In the genomic region with DNA sequence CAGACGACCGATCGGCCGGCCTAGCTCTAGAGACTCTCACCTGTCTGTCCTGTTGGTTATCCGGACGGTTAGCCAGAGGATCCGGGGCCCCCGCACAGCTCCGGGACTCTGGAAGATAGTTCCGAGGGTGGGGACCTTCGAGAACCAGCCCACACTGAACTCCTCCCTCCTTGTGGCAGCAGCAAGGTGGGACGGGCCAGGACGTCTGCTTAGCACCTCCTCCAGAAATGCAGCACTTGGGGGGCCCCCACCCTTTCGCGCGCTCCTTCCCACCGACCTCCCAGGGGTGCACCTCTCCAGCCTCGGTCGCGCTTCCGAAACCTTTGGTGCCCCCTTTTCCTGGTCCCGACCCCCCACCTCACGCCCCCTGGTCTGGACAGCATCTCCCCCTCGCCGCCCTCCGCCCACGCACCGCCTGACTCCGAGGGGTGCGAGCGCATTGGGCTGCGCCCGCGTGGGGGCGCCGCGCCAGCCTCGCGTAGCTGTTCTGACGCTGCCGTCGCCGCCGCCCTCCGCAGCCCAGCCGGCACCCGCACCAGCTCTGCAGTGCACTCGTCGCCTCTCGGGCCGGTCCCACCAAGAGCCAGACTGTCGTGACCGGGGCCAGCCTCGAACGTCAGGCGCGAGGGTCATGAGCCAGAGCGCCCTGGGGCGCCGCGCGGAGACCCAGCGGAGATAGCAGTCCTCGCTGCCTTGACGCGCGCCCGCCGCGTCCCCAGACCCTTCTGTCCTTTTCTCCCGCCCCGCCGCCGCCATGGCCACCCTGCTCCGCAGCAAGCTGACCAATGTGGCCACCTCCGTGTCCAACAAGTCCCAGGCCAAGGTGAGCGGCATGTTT, we compare ENCODE assay signal across 8 mouse cellular contexts. TPM values are rescaled to one million over a fixed set of nuclear protein-coding genes. Genes with fewer than 3 reads are reported as not detected.
DNase-seq lines count a peak whose midpoint lies in the region; ATAC-seq and TF ChIP-seq lines count a peak whose summit lies in the region.

A gene (plus strand): TSS at position 280 of the 838 bp plus-strand sequence.

- ATAC-seq in intestine, embryonic 15.5 days = no peak
- ATAC-seq in liver, postnatal 0 days = no peak

- H3K27ac ChIP-seq in intestine, embryonic 15.5 days = no peak within 1 kb of the TSS
- no peak within 1 kb of the TSS for H3K27ac ChIP-seq in liver, postnatal 0 days (ENCODE audit: low read depth)

- H3K4me2 ChIP-seq in intestine, embryonic 15.5 days (replicated peaks) = peak within 1 kb of the TSS; percentile 40
- 0 out of 2 replicates have a peak within 1 kb of the TSS, but pooled peaks have one; percentile 6 for H3K4me2 ChIP-seq in liver, postnatal 0 days (ENCODE audit: low read depth, low read length)

- H3K27me3 ChIP-seq in intestine, embryonic 15.5 days (replicated peaks) = peaks cover 95% of the 10 kb centered on the region
- H3K27me3 ChIP-seq in liver, postnatal 0 days (ENCODE audit: insufficient read depth, low read length) = peaks cover 89% of the 10 kb centered on the region

- peaks cover 15% of the 10 kb centered on the region for H3K4me1 ChIP-seq in intestine, embryonic 15.5 days (replicated peaks)
- H3K4me1 ChIP-seq in liver, postnatal 0 days (ENCODE audit: insufficient read depth) = peaks cover 6% of the 10 kb centered on the region; the same call in 1 of the 2 replicates

- H3K36me3 ChIP-seq in intestine, embryonic 15.5 days = no peaks in the 10 kb centered on the region
- no peaks in the 10 kb centered on the region for H3K36me3 ChIP-seq in liver, postnatal 0 days (replicated peaks; ENCODE audit: insufficient read depth, low read length)

- TF ChIP-seq CTCF in liver, postnatal 0 days (IDR thresholded peaks at IDR 0.05; ENCODE audit: low read depth) = no peak

- H3K9me3 ChIP-seq in intestine, embryonic 15.5 days = no peaks in the 10 kb centered on the region
- H3K9me3 ChIP-seq in liver, postnatal 0 days (ENCODE audit: low read length) = no peaks in the 10 kb centered on the region

- peak; percentile 39 for DNase-seq in embryo, embryonic 11 days
- no peak for DNase-seq in embryo, embryonic 10.5 days (ENCODE audit: low spot score)
- peak; percentile 57 for DNase-seq in right cerebral cortex, adult 18-20 months
- no peak for DNase-seq in right cerebral cortex, adult 2 months (ENCODE audit: low spot score in 2 of 2)
- no peak for DNase-seq in liver, postnatal 0 days
- no peak for DNase-seq in Muller cell, postnatal 12 days (ENCODE audit: inconsistent ontology term)
- DNase-seq in T-cell, adult 2 months (ENCODE audit: low spot score) = no peak

- no peak for TF ChIP-seq EP300 in liver, postnatal 0 days (IDR thresholded peaks at IDR 0.05; ENCODE audit: low read depth)

- H3K4me3 ChIP-seq in intestine, embryonic 15.5 days (replicated peaks) = peak within 1 kb of the TSS; percentile 11; the same call in 1 of the 2 replicates
- H3K4me3 ChIP-seq in liver, postnatal 0 days (ENCODE audit: low read depth, low read length) = no peak within 1 kb of the TSS

- H3K9ac ChIP-seq in intestine, embryonic 15.5 days = no peak within 1 kb of the TSS
- no peak within 1 kb of the TSS for H3K9ac ChIP-seq in liver, postnatal 0 days (replicated peaks)

- WGBS in intestine, embryonic 15.5 days = 1% methylated on average over 76 of the region's 77 CpGs
- WGBS in liver, postnatal 0 days (ENCODE audit: insufficient replicate concordance) = 2% methylated on average over 67 of the region's 77 CpGs

RNA-seq across cellular contexts. Expression of the gene that starts here (rescaled TPM):
- polyA plus RNA-seq in intestine, embryonic 15.5 days (2015; fragmentation: Nextera tagmentation; extraction: Ambion mirVana) = not detected in 2 replicates
- not detected in 2 replicates for polyA plus RNA-seq in liver, postnatal 0 days (2015; fragmentation: Nextera tagmentation; extraction: Ambion mirVana)

Comparison
In these comparisons a context has a peak if more than half of its experiments do, and no peak if none do; other contexts are left out.
1. DNase-seq: peak in embryo, embryonic 11 days (single experiment) and right cerebral cortex, adult 18-20 months (single experiment); none in embryo, embryonic 10.5 days (single experiment), right cerebral cortex, adult 2 months (0 of 2), liver, postnatal 0 days (single experiment), Muller cell, postnatal 12 days (single experiment) and T-cell, adult 2 months (single experiment).